ENCODE assay signal across 8 mouse cellular contexts in genomic region chr4:114986591-114987432, GRCm38 (mm10). TPM values are rescaled to one million over a fixed set of nuclear protein-coding genes. Genes with fewer than 3 reads are reported as not detected.
A peak's percentile ranks its signal among the peaks of the same experiment; 100 is the strongest.
DNase-seq lines count a peak whose midpoint lies in the region; ATAC-seq and TF ChIP-seq lines count a peak whose summit lies in the region.

Gene Cmpk1 (minus strand): TSS chr4:114987241.

- peak within 1 kb of the TSS; percentile 84 to 96 for H3K4me3 ChIP-seq in ES-E14 (ENCODE audit: insufficient read depth in 1 of 2, low read depth in 1 of 2, low read length in 2 of 2, poor library complexity in 1 of 2, severe bottlenecking in 1 of 2)
- H3K4me3 ChIP-seq in forebrain, embryonic 15.5 days = peak within 1 kb of the TSS; percentile 86
- H3K4me3 ChIP-seq in liver, embryonic 16.5 days (ENCODE audit: low read depth, low read length) = peak within 1 kb of the TSS; percentile 96
- peak within 1 kb of the TSS; percentile 83 for H3K4me3 ChIP-seq in neural tube, embryonic 13.5 days

- no peaks in the 10 kb centered on the region for H3K27me3 ChIP-seq in forebrain, embryonic 15.5 days
- no peaks in the 10 kb centered on the region for H3K27me3 ChIP-seq in liver, embryonic 16.5 days (ENCODE audit: control insufficient read depth, insufficient read depth, low read depth, low read length)
- H3K27me3 ChIP-seq in neural tube, embryonic 13.5 days = 0 out of 2 replicates have a peak, but pooled peaks cover 3% of the 10 kb centered on the region

- peak; percentile 97 for ATAC-seq in forebrain, embryonic 15.5 days (replicated peaks)
- peak; percentile 92 for ATAC-seq in liver, embryonic 16.5 days (ENCODE audit: low read depth)
- peak; percentile 97 for ATAC-seq in neural tube, embryonic 13.5 days (ENCODE audit: low read depth)

- under 1% methylated on average over 82 of the region's 93 CpGs for WGBS in forebrain, embryonic 15.5 days
- WGBS in large intestine, adult 2 months = under 1% methylated on average over 90 of the region's 93 CpGs
- under 1% methylated on average over 87 of the region's 93 CpGs for WGBS in liver, embryonic 16.5 days (ENCODE audit: insufficient replicate concordance)
- under 1% methylated on average over 88 of the region's 93 CpGs for WGBS in neural tube, embryonic 13.5 days

- H3K27ac ChIP-seq in ES-E14 (ENCODE audit: insufficient read depth, low read depth, low read length, poor library complexity, severe bottlenecking) = peak within 1 kb of the TSS; percentile 88
- H3K27ac ChIP-seq in forebrain, embryonic 15.5 days (replicated peaks) = peak within 1 kb of the TSS; percentile 100
- H3K27ac ChIP-seq in liver, embryonic 16.5 days (ENCODE audit: low read length) = peak within 1 kb of the TSS; percentile 100
- H3K27ac ChIP-seq in neural tube, embryonic 13.5 days (replicated peaks) = peak within 1 kb of the TSS; percentile 100

- in situ Hi-C loops in ES-E14 (cut with MboI; ENCODE audit: low sequenced_read_pairs in 2 of 2, unreplicated experiment in 2 of 2) = no loop called here

- no peaks in the 10 kb centered on the region; a peak in 1 of 4 replicates for H3K4me1 ChIP-seq in ES-E14 (ENCODE audit: control insufficient read depth in 2 of 2, insufficient read depth in 2 of 2, low read length in 2 of 2, poor library complexity in 1 of 2)
- peaks cover 26% of the 10 kb centered on the region for H3K4me1 ChIP-seq in forebrain, embryonic 15.5 days
- peaks cover 14% of the 10 kb centered on the region for H3K4me1 ChIP-seq in liver, embryonic 16.5 days (ENCODE audit: control insufficient read depth, low read depth, low read length)
- peaks cover 28% of the 10 kb centered on the region for H3K4me1 ChIP-seq in neural tube, embryonic 13.5 days (replicated peaks)

- H3K4me2 ChIP-seq in forebrain, embryonic 15.5 days (replicated peaks) = peak within 1 kb of the TSS; percentile 74
- peak within 1 kb of the TSS; percentile 83 for H3K4me2 ChIP-seq in liver, embryonic 16.5 days (ENCODE audit: low read depth, low read length)
- H3K4me2 ChIP-seq in neural tube, embryonic 13.5 days = peak within 1 kb of the TSS; percentile 62

- H3K9me3 ChIP-seq in ES-E14 (ENCODE audit: control insufficient read depth, insufficient read depth, low read depth, low read length) = no peaks in the 10 kb centered on the region
- H3K9me3 ChIP-seq in forebrain, embryonic 15.5 days = no peaks in the 10 kb centered on the region
- H3K9me3 ChIP-seq in liver, embryonic 16.5 days (replicated peaks; ENCODE audit: control insufficient read depth, low read length) = no peaks in the 10 kb centered on the region
- no peaks in the 10 kb centered on the region for H3K9me3 ChIP-seq in neural tube, embryonic 13.5 days

- intact Hi-C loops in heart, postnatal 14 days (cut with DNase I) = no loop called here

- H3K36me3 ChIP-seq in ES-E14 (ENCODE audit: control insufficient read depth, insufficient read depth, low read length, poor library complexity, severe bottlenecking) = no peaks in the 10 kb centered on the region
- H3K36me3 ChIP-seq in forebrain, embryonic 15.5 days = no peaks in the 10 kb centered on the region
- H3K36me3 ChIP-seq in liver, embryonic 16.5 days (ENCODE audit: control insufficient read depth, insufficient read depth) = no peaks in the 10 kb centered on the region
- H3K36me3 ChIP-seq in neural tube, embryonic 13.5 days = no peaks in the 10 kb centered on the region

- DNase-seq in ES-E14 (ENCODE audit: low read depth, low spot score) = peak; percentile 49
- peak; percentile 79 for DNase-seq in cerebellum, adult 11 months
- peak; percentile 90 to 92 for DNase-seq in heart, postnatal 14 days
- peak; percentile 81 for DNase-seq in large intestine, adult 2 months (ENCODE audit: low read depth, low spot score)
- peak; percentile 75 for DNase-seq in telencephalon, adult 2 months (ENCODE audit: low read depth, low spot score)

- peak within 1 kb of the TSS; percentile 89 for H3K9ac ChIP-seq in ES-E14 (ENCODE audit: insufficient read depth, low read depth, low read length, poor library complexity, severe bottlenecking)
- peak within 1 kb of the TSS; percentile 96 for H3K9ac ChIP-seq in forebrain, embryonic 15.5 days (replicated peaks)
- H3K9ac ChIP-seq in liver, embryonic 16.5 days (ENCODE audit: low read depth, low read length) = peak within 1 kb of the TSS; percentile 97
- peak within 1 kb of the TSS; percentile 98 for H3K9ac ChIP-seq in neural tube, embryonic 13.5 days

TF ChIP-seq in ES-E14, 5 proteins besides CTCF, POLR2A, EP300 and RAD21:
- peak; percentile 87 for TF ChIP-seq HCFC1 (IDR thresholded peaks at IDR 0.05; ENCODE audit: borderline replicate concordance, insufficient read depth, low read length)
- no peak for TF ChIP-seq MAFK (IDR thresholded peaks at IDR 0.05; ENCODE audit: insufficient read depth, low read depth, low read length)
- no peak for TF ChIP-seq ZNF384 (IDR thresholded peaks at IDR 0.05; ENCODE audit: low read depth, low read length)

RNA-seq across cellular contexts. Expression of gene Cmpk1, which starts in this region (rescaled TPM):
- total RNA-seq in ES-E14 (2012; rRNA removed) = 14.2 and 24.5 TPM in 2 replicates
- polyA plus RNA-seq in forebrain, embryonic 15.5 days (2015; fragmentation: Nextera tagmentation; extraction: Ambion mirVana) = 161 and 168 TPM in 2 replicates
- 10 to 100 TPM; 43.7 to 46.9 TPM for total RNA-seq in heart, postnatal 14 days (2021)
- 34.7 and 40.7 TPM in 2 replicates for polyA plus RNA-seq in large intestine, adult 2 months (2012; rRNA removed)
- polyA plus RNA-seq in liver, embryonic 16.5 days (2015; fragmentation: Nextera tagmentation; extraction: Ambion mirVana) = 44.6 and 46.8 TPM in 2 replicates
- polyA plus RNA-seq in neural tube, embryonic 13.5 days (2015; fragmentation: Nextera tagmentation; extraction: Ambion mirVana) = 188 and 199 TPM in 2 replicates

Comparison
In these comparisons a context has a peak if more than half of its experiments do, and no peak if none do; other contexts are left out.
1. Peak in every context shown above with its lines: DNase-seq, ATAC-seq, H3K4me3 ChIP-seq and H3K27ac ChIP-seq.